Mouse (Mus musculus): ENCODE measurements around the gene Pcmt1.
"Not testable (repeated sequence)": the region's sequence is repeated elsewhere in the genome, so short reads cannot be mapped to it uniquely, and the experiment has no call there.

Gene Pcmt1

DNA sequence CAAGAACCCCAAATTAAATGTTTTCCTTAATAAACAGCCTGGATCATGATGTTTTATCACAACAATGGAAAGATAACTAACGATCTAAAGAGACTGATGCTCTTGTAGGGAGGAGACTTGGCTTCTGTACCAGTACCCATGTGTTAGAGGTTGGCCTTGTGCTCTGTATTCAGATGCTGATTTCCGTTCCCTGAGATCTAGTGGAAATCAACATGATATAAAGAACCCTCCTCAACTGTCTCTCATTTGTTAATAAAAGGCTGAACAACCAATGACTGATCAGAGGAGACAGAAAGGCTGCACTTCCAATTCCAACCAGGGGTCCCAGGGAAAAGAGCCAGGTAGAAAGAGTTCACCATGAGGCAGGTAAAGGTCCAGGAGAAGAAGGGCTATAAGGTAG is 35.0 kb downstream of the Pcmt1 start:
- no peak for DNase-seq (ENCODE audit: low spot score in 2 of 2)

DNA sequence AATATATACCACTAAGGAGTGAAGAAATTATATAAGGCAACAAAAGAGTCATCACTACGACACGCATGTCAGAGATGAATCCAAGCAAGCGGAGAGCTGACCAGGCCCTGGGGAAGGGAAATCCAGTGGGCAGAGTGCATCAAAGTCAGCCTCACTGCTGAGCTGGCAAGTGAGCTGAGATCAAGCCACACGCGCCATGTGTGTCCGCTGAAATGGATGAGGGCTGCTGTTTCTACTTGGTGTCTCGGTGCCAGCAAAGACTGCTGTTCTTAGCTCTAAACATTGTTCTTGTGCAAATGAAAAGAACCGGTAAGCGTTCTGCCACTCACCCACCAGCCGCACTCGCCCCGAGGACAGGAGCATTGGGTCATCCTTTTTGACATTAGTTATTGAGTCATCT is 40.6 kb downstream of the Pcmt1 start:
- DNase-seq (ENCODE audit: low spot score in 2 of 2), result no peak

DNA sequence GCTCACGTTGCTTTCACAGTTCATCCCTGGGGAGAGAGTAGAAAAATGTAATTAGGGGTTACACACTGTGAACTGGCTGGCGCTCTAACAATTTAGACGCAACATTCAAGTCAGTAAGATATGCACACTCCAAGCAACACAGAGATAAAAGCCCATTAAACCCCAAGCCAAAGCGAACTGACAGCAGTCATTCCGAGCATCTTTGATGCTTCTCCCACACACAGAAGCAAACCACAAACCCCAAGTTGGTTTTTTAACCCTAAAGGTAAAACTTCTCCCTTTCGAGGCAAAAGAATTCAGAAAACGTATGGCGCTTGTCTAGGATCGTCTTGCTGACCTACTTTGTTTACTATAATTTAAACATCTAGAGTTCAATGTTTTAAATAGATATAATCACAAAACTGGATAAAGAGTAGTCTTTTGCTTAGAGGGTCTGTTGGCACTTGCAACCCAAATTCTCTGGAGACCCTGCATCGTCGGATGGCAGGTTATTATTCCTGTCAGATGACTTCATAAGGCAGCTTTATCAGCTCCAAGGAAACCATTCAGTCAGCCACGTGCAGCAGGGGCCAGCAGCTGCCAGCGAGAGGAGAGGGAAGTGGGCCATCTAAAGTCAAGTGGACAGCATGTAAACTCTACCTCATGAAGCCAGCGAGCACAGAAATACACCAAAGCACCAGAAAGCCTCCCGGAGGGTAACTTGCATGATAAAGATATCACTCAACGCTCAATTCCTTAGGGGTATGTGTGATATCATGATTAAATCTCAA is 49.8 kb downstream of the Pcmt1 start:
- no peak for DNase-seq (ENCODE audit: low spot score in 2 of 2)

DNA sequence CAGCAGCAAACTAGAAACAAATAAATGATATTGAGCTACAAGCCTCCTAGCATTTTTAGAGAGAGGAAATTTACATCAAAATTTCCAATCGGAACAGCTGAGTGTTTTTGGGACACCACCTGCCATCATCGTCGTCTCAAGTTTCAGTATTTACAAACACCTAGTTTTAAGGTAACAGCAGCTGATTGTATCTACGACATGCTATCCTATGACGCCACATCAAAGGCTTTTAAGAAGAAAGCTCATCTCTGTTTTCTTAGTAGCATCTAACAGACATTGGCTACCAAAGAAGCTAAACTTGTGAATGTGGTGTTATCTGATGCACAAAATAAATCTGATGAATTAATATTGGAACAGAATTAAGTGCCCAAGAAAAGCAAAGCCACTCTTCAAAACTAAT is 50.6 kb downstream of the Pcmt1 start:
- no peak for DNase-seq (ENCODE audit: low spot score in 2 of 2)

DNA sequence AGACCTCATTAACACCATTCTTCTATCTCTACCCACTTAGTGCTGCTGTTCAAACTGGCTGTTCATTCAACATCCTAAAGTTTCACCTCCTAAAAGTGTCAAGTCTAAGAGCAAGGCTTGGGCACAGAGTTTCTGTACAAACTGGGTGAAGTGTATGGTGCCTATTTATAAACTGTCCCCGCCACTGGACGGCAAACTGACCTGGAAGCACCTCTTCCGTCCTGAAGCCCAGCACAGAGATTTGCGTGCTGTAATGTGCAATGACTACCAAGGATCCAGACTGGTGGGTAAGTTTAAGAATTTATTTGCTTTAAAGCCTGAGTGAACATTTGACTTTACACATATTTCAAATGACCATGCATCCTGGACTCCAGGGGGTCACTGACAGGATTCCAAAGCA is 51.8 kb downstream of the Pcmt1 start:
- no peak for DNase-seq (ENCODE audit: low spot score in 2 of 2)

DNA sequence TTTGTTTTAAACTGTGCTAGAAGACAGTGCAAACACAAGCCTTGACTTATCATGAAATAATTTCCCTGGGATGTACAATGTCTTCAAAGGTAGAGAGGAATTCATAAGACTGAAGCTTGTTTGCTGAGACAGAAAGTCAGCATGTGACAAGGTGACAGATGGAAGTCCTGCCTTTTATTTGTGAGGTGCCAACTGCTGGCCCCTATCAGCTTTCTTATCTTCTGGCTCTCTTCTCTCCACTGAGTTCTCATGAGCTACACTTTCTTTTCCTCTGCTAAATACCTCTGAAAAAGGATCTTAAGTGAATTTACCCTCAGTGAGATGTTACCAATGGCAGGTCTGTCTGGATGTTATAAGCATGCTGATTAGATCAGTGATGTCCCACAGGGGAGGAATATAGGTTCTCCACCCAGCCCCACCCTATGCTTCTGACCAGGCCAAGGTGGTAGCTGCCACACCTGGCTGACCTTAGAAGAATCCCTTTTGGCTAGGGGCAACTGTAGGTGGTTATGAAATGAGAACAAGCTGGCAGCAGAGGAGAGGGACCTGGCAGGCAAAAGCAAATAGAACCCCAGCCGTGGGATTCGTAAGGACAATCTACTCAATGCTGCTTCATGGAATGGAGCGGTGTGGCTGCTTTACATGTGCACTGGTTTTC is 56.9 kb downstream of the Pcmt1 start:
- no peak for DNase-seq (ENCODE audit: low spot score in 2 of 2)

DNA sequence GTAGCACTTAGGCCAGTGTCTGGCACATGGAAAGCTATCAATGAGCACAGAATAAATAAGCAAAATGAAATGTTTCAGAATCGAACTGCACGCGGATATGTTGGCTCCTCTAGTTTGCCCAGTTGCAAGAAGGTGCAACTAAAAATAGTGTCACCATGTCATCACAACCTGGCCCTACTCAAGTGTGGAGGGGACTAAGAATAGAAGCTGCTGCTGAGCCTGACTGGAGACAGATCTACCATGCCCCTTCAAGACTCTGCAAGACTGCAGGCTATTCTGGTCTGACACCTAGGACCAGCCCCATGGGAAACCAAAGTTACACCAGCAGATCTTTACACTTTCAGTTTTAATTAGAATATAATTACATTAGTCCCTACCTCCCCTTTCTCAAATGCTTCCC is 58.6 kb downstream of the Pcmt1 start:
- DNase-seq (ENCODE audit: low spot score in 2 of 2), result no peak

DNA sequence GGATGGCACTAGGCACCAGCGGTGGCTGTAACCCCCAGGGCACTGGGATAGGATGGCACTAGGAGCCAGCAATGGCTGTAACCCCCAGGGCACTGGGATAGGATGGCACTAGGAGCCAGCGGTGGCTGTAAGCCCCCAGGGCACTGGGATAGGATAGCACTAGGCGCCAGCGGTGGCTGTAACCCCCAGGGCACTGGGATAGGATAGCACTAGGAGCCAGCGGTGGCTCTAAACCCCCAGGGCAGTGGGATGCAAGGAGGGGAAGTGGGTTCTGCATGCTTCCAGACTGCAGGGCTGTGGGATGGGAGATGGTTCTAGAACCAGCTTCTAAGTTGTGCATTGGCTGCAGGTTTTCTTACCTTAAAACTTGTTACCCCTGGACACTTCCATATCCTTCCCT is 60.2 kb downstream of the Pcmt1 start:
- DNase-seq (ENCODE audit: low spot score in 2 of 2), result no peak

DNA sequence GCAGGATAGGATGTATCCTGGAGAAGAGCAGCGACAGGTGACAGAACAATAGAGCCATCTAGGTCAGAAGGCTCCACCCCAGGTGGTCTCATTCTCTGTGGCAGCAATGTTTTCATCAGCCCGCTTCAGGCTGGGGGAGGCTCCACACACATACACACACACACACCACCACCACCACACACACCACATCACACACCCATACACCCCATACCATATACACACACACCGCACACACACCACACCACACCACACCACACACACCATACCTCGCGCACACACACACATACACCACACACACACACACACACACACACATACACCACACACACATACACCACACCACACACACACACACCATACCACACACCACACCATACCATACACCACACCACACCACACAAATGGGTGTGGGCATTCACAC is 61.1 kb downstream of the Pcmt1 start:
- no peak for DNase-seq (ENCODE audit: low spot score in 2 of 2)

DNA sequence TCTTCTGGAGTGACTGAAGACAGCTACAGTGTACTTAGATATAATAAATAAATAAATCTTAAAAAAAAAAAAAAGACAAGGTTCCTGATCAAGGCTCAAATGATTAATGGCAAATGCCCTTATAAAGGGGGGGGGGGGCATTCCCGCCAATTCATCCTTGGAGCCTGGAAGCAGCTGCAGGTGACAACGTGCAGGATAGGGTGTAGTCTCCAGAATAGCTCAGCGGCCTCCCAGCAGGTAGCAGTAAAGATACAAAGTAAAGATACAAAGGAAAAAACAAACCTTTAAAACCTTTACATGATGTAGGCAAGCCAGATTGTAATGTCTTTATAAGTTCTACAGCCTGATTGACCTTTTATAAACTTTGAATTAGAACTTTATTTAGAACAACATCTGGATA is 63.4 kb downstream of the Pcmt1 start:
- not testable (repeated sequence) for DNase-seq (ENCODE audit: low spot score in 2 of 2)

DNA sequence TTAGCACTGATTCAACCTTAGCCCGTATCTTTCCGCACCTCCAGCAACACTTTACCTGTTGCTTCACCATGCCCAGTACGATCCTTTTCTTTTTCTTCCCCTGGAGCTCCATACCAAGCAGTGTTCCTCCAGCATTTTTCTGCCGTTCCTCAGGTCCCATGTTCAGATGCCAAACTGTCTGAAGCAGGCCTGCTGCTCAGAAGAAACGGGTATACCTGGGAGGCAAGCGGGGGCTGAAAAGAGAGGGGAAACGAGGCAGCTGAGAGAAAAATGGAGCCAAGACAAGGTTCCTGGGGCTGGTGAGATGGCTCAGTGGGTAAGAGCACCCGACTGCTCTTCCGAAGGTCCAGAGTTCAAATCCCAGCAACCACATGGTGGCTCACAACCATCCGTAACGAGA is 63.8 kb downstream of the Pcmt1 start:
- DNase-seq (ENCODE audit: low spot score in 2 of 2), result not testable (repeated sequence)

DNA sequence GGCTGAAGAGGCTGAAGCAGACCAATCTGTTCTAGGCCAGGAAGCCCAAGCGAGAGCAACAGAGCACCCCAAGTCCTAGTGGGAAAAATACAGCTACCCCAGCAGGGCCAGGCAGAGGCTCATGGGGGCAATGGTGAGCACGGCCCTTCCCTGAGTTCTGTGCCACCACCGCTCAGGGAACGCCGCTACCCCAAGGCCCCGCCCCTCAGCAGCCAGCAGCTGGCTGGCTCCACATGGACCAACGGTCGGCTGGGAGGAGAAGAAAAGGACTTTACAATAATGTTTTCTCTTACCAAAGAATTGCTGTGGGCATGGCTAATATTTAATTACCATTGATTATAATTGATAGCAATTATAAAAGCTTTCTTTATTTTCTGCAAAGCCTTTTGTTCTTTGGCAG is 66.1 kb downstream of the Pcmt1 start:
- no peak for DNase-seq (ENCODE audit: low spot score in 2 of 2)

DNA sequence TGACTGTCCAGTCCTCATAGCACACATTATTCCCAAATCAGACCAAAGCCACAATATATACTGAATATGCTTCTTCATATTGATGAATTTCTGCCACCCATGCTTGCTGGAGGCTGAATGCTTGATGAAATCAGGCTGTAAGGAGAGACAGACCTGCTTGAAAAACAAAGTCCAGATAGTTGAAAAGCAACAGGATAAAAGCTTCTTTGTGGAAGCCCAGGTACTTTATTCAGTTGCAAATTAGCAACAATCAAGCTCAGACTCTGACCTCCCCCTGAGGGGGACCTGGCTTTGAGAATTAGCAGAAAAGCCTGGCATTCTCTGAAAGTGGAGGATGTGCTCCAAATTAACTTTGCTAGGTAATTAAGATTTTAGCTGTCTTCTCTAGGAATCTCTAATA is 68.7 kb downstream of the Pcmt1 start:
- DNase-seq (ENCODE audit: low spot score in 2 of 2), result not testable (repeated sequence)

DNA sequence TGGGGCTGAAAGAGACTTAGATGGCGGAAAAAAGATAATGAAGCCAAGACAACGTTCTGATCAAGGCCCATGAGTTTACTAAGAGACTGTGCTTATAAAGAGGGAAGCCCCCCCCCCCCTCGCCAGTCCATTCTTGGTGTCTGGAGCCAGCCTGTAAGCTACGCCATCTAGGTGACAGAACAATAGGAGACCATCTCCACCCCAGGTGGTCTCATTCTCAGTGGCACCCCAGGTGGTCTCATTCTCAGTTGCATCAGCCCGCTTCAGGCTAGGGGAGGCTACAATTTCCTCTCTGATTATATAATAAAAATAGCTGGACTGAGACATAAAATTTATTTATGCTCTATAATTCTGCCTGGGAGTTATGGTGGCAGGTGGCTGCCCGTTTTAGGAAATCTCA is 69.3 kb downstream of the Pcmt1 start:
- no peak for DNase-seq (ENCODE audit: low spot score in 2 of 2)

DNA sequence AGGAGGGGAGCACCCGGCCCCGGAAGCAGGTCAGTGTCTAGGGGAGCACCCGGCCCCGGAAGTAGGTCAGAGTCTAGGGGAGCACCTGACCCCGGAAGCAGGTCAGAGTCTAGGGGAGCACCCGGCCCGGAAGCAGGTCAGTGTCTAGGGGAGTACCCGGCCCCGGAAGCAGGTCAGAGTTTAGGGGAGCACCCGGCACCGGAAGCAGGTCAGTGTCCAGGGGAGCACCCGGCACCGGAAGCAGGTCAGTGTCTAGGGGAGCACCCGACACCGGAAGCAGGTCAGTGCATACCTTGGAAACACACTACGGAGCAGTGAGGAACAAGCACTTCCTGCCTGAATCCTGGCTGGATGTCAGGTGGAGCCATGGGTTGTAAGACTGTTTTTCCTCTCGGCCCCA is 72.3 kb downstream of the Pcmt1 start:
- DNase-seq (ENCODE audit: low spot score in 2 of 2), result no peak

DNA sequence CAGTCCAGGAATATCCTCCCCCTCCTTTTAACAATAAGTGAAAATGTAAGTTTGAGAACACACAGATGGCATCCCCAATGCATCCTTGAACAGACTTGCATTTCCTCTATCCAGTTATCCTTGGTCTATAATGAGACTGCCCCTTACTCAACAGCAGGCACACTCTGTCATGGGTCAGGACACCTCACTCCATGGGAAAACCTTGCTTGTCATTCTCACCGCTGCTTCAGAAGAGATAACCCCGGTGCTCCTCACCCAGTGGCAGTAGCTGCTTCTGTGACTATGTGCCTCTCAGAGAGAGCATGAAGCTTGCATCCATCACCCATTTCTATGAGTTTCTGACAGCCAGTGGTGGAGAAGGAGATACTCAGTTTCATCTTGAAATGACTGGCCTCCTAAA is 74.5 kb downstream of the Pcmt1 start:
- no peak for DNase-seq (ENCODE audit: low spot score in 2 of 2)

DNA sequence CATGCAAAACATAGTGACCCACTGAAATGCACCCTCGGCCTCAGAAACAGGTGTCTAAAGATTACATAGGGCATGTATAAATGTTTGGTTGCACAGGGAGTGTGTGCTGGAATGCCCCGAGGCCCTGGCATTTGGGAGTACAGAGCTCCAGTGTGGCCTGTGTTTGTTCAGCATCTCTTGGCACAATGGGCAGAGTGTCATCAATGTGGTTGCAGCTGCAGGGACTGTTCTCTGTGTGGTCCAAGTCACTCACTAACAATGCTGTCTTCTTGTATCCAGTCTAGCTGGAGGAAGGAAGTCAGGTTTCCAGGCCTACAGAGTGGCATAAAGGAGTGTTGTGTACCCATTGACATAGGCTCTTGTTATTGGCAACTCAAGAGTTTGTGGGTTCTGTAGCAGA is 75.8 kb downstream of the Pcmt1 start:
- DNase-seq (ENCODE audit: low spot score in 2 of 2), result no peak

DNA sequence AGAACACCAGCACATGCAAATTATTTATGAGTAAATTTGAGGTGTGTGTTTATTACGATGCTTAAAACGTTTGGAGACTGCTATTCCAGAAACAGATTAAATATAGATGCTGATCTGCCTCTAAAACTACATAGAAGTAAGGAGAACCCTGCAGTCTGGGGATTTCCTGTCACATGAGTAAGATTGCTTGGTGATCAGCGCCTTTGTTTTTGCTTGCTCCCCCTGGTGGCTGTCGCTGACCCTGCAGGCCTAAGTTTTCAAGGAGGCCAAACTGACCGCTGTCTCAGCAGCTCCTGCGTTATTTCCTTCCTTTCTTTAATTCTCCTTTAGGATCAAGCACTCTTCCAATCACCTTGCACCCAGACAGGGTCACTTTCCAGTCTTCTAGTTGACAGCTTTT is 80.3 kb downstream of the Pcmt1 start:
- peak; percentile 66 to 79 for DNase-seq (ENCODE audit: low spot score in 2 of 2)

DNA sequence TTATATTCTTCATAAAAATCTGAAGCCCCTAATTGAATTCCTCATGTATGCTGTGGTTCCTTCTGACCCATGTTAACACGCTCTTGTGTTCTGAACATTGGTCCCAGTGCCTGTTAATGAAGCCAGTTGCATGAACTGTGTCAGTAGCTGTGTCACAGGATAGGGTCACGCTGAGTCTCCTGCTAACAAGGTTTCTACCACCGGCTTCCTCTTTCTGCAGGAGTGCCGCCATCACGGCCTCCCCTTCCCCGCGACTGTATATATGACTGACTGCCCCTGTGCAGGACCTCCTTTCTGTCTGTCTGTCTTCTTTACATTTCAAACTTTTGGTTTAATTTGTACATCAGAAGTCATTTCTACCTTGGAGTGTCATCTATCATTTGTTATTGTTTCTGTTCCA is 82.8 kb downstream of the Pcmt1 start:
- no peak for DNase-seq (ENCODE audit: low spot score in 2 of 2)

DNA sequence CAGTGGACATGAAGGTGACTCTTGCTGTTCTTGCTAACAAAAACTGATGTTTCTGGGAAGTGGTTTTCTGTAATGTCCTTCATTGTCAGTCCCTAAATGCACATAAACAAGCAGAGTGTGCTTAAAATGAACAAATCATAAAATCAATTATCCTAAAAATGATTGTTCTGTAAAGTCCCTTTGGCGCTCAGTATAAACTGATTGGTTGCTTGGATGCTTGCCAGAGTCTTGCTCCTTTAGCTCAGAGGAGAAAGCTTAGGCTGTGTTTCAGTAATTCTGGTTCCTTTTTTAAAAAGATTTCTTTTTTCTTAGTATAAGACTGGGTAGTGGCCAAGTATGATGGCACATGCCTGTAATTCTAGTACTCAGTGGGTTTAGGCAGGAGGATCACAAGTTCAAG is 84.7 kb downstream of the Pcmt1 start:
- no peak for DNase-seq (ENCODE audit: low spot score in 2 of 2)

DNA sequence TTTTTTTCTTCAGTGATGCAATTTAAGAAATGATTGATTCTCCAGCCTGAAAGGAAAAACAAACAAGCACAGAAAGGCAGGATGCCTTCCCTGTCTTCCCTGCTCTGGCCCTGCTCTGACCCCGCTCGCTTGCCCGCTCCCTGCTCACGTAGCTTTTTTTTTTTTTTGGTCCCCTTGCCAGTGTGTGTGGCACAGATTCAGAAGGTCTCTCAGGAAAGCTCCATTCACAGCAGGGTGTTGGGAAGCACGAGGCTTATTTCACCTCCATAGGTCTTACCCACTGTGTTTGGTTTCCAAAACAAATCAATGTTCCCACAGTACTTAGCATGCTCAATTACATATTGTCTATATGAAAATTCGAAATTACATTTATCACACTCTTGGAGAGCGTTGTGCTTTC is 86.1 kb downstream of the Pcmt1 start:
- no peak for DNase-seq (ENCODE audit: low spot score in 2 of 2)

DNA sequence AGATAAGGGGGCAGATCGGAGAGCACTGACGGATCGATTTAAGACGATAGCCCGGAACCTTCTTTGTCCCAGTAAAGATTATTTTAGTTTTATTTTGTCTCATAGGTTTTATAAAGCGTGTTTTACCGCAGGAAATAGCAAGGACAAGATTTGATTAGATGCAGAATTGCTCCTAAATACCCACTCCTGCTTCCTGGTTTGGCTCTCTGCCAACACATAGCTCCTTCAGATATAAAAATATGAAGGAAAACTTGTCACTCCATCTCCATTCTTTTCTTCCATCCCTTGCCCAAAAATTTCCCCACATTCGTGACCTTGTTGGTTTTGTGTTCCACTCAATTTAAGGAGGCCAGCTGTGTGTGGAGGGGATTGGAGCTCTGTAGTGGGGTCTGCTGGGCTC is 90.1 kb downstream of the Pcmt1 start:
- DNase-seq (ENCODE audit: low spot score in 2 of 2), result no peak

DNA sequence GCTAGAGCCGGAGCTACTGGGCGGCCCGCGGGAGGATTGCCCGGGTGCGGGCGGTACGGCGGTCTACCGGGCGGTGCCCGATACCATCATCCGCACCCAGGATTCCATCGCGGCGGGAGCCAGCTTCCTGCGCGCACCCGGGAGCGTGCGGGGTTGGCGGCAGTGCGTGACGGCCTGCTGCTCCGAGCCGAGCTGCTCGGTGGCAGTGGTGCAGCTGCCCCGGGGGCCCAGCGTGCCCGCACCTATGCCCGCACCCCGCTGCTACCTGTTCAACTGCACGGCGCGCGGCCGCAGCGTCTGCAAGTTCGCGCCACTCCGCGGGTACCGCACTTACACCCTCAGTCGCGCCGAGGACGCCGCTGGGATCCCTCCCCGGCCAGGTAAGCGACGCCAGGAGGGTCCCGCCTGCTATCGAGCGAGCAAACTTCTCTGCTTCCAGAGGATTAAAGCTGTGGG is 90.7 kb downstream of the Pcmt1 start:
- no peak for DNase-seq (ENCODE audit: low spot score in 2 of 2)
